Mouse (Mus musculus) urinary bladder, adult 2 months (tissue): Measurements from ENCODE around the gene Tinagl1. TPM values are rescaled to one million over a fixed set of nuclear protein-coding genes. Genes with fewer than 3 reads are reported as not detected.

Experiments
- DNase-seq: peaks from one replicate; pipeline ENCODE4 v3.0.0; 2022; ENCODE audit warnings: low spot score
- polyA plus RNA-seq: library from polyadenylated mRNA; depleted of rRNA; stranded (reverse); fragments of >200 nt; gene quantifications from 2 replicates; pipeline ENCODE4 v1.2.3, GENCODE M21; 2012; rRNA removed

Tinagl1 gene
- polyA plus RNA-seq, 1 experiment, result 535 TPM

- no peak for DNase-seq
Measured at GRCm38 (mm10) chr4:130140992-130141402, 33.9 kb downstream of the Tinagl1 start.

GRCm38 (mm10) chr4:130139214-130139492 lies 35.8 kb downstream of the Tinagl1 start, which contains the start of gene Hcrtr1:
Gene Hcrtr1 (minus strand): TSS chr4:130139359.
- no peak for DNase-seq

GRCm38 (mm10) chr4:130138441-130139213 lies 36.3 kb downstream of the Tinagl1 start:
- peak; percentile 81 for DNase-seq

GRCm38 (mm10) chr4:130133399-130133798 lies 41.5 kb downstream of the Tinagl1 start:
- DNase-seq, result no peak

DNA sequence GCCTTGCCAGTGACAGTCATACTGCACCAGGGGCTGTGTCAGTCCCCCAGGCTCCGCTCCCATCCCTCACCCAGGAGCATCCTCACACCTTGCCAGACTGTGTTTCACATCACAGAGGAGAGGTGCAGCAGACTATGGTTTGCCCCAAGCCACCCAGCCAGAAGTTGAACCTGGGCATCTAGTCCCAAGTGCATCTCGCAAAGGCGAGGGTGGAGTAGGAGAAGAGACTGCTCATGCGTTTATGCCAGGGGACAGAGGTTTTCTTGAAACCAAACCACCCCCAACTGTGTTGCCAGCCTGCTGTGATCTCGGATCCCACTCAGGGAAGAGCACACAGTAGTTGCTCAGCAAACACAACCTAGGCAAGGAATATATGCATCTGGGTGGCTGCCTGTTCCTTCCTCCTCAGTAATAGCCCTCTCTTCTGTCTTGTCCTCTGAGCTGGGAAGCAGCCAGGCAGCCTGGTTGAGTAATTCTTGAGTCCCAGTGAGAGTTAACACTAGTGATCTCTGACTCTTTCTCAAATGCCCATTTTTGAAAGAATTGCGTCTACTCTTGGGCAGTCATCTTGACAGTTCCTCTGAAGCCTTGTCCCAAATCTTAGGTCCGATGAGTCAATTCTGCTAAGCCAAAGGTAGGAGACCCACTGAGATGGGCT lies 43.3 kb downstream of the Tinagl1 start:
- DNase-seq, result no peak

- DNase-seq, result no peak
Measured at GRCm38 (mm10) chr4:130130641-130131350, 44.1 kb downstream of the Tinagl1 start.

- DNase-seq, result no peak
Measured at GRCm38 (mm10) chr4:130130082-130130481, 44.8 kb downstream of the Tinagl1 start.

DNA sequence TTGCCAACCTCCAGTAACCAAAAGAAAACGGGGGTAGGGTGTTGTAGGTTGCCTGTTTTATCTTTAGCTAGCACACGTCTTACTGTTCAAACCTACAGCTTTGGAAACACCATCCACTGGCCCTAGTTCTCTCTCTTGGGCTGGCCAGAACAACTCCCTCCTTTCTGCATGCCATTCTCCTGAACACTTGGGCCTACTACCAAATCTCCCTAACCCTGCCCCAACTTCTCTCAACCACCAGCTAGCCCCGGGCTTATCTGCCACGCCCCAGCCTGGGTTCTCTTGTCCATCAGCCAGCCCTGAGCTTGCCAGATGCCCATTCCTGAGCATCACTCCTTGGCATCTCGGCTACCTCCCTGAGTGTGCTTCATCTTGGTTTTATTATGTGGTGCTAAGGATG lies 46.0 kb downstream of the Tinagl1 start:
- no peak for DNase-seq

DNA sequence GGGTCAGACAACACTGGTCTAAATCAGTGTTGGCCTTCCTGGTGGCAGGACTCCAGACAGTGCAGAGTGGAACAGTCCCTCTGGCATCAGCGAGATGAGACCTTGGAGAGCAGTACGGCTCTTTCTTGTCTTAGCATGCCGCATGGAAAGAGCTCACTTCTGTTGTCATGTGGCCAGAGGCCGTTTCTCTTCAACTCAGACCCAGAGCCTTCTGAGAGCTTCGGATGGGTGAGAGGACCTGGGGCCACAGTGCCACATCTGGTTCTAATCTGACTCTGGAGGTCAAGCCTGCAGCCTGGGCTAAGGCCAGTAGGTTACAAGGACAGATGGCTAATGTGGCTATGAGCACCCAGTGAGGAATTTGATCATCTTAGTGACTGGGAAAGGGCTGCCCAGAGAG lies 49.0 kb downstream of the Tinagl1 start:
- no peak for DNase-seq

GRCm38 (mm10) chr4:130125164-130125563 lies 49.8 kb downstream of the Tinagl1 start:
- DNase-seq, result no peak

DNA sequence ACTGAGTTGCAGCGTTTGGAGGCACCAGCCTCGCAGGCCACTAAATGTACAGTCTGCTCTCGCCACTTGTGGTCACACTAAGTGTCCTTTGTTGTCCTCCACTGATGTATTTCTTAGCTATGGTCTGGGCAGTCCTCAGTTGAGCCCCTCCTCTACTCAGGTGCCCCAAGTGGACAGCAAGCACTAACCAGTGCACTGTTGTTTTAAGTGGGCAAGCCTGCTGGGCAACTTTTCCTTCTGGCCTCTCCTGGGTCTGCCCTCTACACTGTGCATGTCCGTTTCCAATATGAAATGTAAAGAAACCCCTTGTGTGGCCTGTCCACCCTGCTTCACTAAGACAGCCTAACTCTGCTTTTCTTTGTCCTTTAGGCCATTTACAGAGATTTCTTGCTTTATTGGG lies 50.8 kb downstream of the Tinagl1 start:
- DNase-seq, result no peak

GRCm38 (mm10) chr4:130123020-130123419 lies 51.9 kb downstream of the Tinagl1 start:
- DNase-seq, result no peak

DNA sequence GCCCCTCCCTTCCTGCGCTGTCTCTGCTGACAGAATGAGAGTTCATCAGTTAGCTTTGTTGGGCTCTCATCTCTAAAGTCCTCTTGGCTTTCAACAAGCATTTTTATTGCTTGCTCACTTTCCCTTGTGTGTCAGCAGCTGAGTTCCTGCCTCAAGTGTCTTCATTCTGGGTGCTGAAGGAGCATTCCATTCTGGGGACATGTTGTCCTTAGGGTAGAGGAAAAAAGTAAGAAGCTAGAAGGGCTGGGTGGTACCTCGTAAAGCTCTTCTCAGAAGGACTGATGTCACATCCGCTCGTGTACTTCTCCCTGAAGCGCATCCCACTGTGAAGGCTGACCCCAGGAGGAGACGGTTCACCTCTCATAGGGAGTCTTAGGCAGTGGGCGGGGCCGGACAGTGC lies 53.4 kb downstream of the Tinagl1 start:
- no peak for DNase-seq

DNA sequence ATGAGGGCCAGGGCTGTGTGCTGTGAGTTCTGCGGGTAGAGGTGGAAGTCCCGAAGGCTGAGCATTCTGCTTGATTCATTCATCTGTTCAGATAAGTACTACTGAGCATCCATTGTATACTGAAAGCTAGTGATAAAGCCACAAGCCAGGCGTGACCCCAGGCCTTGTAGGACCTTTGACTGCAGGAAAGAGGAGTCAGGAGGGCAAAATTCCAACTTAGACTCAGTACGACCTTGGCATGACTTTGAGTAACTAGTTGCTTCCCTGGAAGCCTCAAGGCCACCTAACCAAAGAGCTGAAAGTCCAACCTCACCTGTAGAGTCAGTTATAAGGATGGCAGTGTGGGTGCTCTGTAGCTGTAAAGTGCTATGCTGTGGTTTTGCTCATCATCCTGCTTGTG lies 54.2 kb downstream of the Tinagl1 start:
- DNase-seq, result no peak

Other genes starting within 250 kb of the Tinagl1 start
- not detected in 2 replicates for gene Spocd1, start 245.9 kb downstream of the Tinagl1 start, polyA plus RNA-seq
- 4.0 and 5.4 TPM in 2 replicates for gene Adgrb2, start 190.3 kb downstream of the Tinagl1 start, polyA plus RNA-seq
- gene Col16a1, start 127.3 kb downstream of the Tinagl1 start, polyA plus RNA-seq, result 97.7 and 118 TPM in 2 replicates
- 73.2 and 82.1 TPM in 2 replicates for gene Pef1, start 72.6 kb downstream of the Tinagl1 start, polyA plus RNA-seq
- gene Hcrtr1, start 35.8 kb downstream of the Tinagl1 start, polyA plus RNA-seq, result 18.8 and 20.0 TPM in 2 replicates
- not detected in 2 replicates for gene Gm853, start 47.3 kb upstream of the Tinagl1 start, polyA plus RNA-seq
- 84.7 and 87.7 TPM in 2 replicates for gene Serinc2, start 104.1 kb upstream of the Tinagl1 start, polyA plus RNA-seq
- 22.5 and 23.1 TPM in 2 replicates for gene Fabp3, start 133.5 kb upstream of the Tinagl1 start, polyA plus RNA-seq
- 0.21 and 1.1 TPM in 2 replicates for gene Gm10570, start 133.6 kb upstream of the Tinagl1 start, polyA plus RNA-seq
- 24.7 and 34.3 TPM in 2 replicates for gene Zcchc17, start 184.8 kb upstream of the Tinagl1 start, polyA plus RNA-seq
- gene Snrnp40, start 185.0 kb upstream of the Tinagl1 start, polyA plus RNA-seq, result 30.7 and 35.2 TPM in 2 replicates